Mouse (Mus musculus): Measurements from ENCODE around the gene Stk32b.

The Stk32b gene

DNA sequence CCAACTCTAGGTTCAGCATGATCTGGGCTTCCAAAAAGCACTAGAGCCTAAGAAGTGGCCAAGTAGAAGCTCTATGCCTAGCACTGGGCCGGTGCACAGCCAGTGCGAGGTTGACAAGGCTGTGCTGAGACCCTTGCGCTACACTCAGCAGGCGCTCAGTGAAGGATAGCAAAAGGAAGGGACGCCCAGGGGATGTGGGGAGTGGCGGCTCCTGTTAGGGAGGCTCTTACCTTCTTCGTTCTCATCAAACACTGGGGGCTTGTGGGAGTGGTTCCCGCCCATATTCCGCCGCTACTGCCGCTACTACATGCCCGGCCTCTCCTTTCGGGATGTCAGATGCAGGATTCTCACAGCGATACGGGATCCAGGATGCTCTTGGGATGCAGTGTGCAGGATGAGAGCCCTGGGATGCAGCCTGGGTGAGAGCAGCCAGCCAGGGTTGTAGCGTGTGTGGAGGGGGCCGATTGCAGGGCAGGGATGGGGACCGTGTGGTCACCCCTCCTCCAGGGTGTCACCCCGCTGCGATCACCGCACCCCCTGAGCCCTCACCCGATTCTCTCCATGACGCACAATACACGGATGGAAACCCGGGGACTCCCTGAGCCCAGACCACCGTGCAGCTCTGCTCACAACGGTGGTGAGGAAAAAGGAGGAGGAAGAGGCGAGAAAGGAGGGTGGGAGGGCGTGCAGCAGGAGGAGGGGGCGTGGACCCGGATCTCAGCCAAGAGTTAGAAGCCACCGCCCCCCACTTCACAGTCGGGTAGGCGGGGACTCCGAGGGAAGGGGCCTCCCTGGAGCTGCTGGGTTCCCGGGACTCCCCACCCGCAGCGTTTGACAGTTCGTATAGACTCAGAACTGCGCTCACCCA is at the start of gene Stk32b:
Gene Stk32b, minus strand, starts transcription at position 667 of the 868 bp plus-strand sequence.
- DNase-seq: no peak

DNA sequence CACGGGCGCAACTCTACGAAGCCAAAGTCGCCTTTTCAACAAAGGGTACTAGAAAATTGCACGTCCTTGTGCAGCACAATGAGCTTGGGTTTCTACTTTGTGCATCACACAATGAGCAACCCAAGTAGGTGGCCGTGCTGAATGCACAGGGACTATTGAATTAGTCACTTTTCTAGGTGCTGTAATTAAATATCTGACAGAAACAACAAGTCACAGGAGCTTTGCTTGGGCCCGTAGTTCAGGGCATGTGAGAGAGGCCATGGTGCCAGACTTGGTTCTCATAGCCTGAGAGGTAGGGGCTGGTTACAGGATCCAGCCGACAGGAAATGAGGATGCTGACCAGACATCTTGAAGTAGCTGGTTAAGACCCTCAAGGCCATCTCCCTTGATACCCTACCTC is 48.9 kb upstream of the Stk32b start:
- DNase-seq: no peak

DNA sequence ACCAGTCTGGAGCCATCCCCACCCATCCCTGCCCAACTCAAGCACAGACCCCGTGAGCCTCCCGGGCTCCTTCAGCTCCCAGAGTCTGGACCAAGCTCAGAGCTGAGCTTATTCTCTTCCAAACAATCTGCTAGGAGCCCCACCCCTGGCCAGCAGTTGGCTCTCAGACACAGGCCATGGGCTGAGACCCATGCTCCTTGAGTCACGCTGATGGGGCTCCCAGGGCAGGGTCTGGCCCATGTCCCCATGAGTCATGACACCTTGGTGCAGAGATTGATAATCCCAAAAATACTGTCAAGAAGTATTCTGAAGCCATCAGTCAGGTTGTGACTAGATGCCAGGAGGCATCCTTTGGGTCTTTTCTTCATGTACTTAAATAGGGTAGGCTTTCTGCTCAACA is 45.1 kb upstream of the Stk32b start:
- no peak for DNase-seq

DNA sequence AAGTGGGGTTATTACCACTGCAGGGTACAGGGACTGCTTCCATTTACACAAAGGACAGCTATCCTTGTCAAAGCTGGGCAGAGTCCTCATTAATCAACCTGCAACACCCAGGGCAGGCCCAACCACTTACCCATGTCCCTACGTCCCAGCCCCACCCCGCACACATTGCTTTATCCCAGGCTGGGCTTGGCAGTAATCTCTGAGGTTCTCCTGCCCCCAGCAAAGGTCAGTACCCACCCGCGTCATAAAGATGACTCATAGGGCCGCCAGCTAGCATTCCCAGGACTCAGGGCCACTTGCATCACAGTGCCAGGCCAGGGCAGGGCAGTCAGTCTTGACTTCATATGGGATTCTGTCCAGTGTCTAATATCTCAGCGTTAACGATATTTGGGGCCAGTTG is 36.4 kb upstream of the Stk32b start:
- no peak for DNase-seq

DNA sequence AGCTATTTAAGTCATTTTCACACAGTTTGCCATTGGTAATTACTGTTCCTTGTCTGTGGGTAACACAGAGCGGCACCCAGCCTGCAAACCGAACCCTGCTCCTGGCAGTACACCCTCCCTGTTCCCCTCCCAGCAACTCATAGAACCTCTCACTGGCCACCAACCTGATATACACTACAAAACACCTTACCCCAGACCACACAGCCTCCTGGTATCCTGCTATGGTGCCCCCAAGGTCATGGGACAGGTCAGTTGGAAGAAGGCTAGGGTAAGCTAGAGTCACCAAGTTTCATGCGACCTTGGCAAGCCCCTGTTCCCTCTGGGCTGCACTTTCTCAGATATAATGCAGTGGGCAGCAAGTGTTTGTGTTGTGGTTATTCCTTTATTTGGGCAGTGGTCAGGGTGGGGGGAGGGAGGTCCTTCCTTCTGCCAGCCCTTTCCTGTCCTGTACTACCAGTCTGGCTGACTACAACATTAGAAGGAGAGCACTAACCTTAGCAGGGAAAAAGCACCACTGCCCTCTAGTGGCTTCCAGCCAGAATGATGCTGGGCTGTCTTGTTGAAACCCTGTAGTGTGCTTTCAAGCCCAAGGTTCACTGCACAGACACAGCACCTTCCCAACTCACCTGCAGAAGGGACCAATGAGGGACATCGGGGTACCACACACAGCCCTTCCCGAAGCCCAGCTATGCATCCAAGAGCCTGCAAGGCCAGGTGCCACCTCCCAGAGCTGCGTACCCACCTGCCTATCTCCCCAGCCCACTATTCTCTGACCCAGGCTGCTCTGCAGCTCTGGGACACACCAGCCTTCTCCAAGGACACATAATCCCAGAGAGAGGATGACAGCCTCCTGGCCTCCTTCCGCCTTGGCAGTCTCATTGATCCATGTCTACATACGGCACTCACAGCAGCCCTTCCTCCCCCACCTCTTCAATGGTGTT is 35.3 kb upstream of the Stk32b start:
- no peak for DNase-seq

DNA sequence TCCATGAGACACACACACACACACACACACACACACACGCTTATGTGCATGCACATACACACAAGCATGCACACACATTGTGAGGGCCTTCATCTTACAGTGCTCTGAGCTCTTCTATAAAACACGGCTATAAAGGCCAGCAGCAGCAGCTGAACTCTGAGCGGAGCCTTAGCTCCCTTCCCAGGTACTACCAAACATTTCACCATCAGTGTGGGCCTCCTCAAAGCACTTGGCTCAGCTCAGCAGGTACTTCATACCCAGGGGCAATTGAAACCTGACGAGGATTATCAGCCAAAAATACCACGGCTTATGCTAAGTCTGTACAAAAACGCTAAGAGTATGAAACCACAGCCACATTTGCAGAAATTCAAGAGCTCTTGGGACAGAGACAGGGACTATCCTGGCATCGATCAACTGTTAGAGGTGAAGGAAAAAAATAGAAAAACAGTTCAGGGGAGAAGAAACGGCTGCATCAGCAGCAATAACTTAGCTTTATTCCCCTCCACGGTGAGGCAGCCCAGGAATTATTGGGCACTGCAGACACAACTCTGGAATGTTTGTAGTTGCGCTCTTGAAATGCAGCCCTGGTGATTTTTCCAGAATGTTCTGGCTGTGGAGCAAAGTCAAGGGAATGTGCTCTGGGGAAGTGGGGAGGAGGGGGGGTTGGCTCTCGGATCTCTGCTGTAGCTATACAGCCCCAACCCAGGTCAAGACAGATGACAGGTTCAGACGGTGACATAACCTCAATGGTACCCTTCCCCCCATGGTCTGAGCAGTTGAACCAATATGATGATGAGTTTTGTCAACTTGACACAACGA is 27.1 kb upstream of the Stk32b start:
- DNase-seq: no peak

DNA sequence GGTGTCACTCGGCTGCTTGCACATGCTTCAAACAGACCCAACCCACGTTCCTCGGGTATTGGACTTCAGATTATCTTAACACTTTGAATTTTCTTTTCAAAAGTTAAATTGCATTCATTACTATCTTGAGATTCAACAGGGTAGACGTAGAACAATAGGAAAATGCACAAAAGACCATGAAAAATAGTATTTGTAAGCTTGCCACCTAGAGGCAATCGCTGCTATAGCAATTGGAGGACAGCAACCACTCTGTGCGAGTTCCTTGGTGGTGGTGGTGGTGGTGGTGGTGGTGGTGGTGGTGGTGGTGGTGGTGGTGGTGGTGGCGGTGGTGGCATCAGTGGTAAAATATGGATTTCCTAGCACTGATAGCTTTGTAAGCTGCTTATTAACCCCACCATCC is 19.2 kb upstream of the Stk32b start:
- DNase-seq: no peak

DNA sequence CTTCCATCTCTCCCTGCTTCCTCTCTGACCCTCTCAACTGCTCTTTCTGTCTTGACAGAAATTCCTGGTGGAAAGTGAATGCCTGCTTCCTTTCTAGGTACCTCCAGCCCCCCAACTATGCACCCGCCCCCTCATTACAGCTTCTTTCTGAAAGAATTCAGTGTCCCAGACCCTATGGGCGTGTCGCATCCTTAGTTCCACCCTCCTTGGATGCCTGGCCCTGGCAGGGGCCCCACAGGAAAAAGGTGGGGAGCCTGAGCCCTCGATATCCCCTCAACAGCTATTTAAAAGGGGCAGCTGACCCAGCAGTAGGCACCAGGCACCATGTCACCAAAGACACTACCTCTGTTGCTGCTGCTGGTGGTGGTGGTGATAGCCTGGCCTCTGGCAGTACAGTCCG is 18.3 kb upstream of the Stk32b start, which contains the start of gene Cytl1:
Gene Cytl1, plus strand, starts transcription at position 296 of the 400 bp plus-strand sequence.
- DNase-seq: no peak

DNA sequence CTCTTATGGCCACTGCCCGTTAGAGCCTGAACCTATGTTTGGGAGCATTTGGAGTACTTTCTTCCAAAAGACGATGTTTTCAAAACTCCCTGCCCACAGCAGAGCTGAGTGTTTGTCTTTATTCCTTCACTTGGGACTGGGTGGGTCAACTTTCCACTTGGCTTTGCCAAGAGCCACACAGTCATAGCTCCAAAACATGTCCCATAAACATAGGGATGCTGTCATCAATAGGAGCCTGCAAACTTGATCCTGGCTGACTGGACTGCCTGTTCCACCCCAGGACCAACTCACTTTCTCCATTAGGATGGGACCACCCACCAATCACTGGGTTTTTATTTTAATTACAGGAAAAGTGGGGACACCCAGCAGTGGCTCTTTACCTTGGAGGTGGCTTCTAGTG is 13.8 kb upstream of the Stk32b start:
- no peak for DNase-seq

DNA sequence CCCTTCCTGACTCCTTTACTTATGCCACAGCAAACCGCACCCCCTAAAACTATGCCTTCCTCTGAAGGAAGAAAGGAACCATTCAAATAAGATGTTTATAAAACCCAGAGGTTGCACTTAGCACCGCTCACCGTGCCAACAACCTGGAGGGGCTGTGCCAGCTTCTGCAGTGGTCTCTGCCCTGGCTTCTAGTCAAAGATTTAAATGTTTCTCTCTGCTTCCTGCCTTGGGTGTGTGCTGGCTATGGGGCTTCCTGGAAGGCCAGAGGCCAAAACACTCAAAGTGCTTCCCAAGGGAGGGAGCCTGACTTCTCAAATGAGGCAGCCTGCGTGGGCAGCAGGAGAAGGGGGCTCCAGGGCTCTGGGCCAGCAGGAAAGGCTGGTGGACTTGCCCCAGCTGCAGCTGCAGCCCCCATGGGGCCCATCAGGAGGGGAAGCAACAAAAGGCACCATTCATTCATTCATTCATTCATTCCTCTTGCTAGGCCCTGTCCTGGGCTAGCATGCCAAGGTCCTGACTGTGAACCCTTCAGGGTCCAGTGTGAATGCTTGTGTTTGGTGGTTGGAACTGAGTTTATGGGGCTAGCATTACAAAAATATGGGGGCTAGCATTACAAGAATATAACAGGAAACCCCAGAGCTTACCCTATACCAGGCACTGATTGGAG is 8.4 kb upstream of the Stk32b start:
- no peak for DNase-seq

DNA sequence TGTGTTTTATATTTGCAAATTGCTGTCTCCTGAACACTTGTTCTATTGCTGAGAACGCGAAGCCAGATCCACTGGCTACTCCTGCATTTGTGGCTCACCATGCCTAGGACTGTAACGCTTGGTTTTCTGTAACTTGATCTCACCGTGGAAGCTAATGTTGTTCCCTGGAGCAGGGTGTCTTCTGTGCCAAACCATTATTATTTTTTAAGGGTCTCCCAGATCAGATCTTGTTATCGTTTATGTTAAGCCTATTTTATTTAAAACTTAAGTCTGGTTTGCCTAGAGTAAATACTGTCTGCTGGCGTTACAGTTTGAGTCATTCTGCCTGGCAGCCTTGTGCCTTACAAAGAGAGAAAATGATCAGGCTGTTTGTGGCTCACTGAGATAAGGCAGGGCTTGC is 3.7 kb upstream of the Stk32b start:
- no peak for DNase-seq

DNA sequence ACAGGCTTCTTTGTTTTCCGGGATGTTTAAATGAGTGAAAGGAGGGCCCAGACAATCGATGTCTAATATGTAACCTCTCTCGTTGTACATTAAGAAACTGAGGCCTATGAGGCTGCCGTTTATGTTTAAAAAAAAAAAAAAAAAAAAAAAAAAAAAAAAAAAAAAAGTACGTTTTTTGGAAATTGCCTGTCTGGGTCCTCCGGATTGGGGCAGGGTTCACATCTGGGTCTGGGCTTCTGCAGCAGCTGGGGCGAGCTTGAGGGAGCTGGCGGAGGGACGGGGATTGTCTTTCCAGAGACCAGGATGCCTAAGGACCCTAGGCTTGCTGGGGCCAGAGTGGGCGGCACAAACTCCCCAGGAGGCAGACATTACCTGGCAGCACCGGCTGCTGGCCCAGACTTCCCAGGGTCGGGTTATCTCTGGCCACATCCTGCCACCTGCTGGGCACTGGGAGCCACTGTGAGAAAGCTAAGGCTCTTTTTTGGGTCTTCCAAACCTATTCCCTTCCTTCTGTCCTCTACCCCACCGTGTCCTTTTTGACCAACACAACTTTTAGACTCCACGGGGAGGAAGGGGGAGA is 503 bp upstream of the Stk32b start:
- DNase-seq: no peak

DNA sequence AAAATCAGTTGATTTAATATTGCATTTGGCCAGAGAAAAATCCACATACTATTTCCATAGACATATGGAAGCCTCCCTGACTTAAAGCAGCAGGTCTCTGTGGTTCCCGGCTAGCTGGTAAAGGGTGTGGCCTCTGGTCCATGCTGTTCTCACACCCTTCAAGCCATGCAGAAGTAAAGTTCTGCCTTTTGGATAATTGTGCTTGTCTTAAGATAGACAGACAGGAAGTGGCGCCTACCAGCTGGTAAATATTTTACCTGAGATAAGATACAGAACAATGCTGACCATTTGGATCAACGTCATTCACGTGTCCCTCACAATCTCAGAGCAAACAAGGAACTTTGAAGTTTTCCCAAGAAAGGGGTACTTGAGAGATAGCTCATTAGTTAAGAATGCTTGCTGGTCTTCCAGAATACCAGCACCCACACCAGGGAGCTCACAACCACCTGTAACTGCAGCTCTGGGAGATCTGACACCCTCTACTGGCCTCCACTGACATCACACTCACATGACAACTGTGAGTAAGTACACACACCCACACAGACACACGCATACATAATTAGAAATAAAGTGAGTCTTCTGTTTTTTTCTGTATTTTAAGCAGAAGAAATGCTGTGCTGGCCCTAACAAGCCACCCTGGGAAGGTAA is 7.6 kb downstream of the Stk32b start:
- DNase-seq: no peak

DNA sequence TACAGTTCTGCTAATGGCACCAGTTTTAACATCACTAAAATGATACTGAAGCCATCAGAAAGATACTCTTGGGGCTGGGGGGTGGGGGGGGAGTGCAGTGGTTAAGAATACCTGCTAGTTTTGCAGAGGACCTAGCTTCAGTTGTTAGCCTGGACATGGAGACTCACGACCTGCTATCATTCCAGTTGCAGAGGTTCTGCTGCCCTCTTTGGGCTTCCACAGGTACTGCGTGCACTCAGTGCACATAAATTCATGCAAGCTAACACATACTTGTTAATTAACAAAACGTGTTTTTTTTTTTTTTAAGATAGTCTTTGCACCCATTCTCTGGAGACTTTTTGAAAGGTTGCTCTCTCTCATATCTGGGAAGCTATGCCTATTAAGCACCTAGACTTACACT is 8.8 kb downstream of the Stk32b start:
- no peak for DNase-seq

DNA sequence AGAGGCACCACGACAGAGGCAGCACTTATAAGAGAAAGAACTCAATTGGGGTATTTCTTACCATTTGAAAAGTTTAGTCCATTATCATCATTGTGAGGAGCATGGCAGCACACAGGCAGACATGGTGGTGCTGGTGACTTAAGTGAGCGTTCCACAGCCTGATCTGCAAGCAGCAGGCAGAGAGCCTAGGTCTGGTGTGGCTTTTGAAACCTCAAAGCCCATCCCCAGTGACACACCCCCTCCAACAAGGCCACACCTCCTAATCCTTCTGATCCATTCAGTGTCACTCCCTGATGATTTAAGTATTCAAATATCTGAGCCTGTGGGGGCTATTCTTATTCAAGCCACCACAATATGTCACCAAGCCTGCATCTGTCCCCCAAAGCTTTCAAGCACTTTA is 12.0 kb downstream of the Stk32b start:
- DNase-seq: no peak

DNA sequence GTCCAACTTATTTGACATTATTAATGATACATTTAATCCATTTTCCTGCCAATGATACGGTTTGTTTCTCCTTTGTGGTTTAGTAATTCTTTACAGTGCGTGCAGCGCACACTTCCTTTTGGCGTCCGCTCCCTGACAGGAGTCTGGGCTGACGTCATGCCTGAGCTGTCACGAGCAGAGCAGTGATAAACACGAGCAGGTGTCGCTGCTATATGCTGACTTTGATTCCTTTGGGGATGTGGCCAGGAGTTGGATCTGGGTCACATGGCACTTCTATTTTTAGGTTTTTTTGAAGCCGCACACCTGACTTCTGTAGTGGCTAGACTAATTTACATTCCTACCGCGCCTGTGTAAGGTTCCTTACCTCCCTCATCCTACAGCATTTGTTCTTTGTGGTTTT is 17.2 kb downstream of the Stk32b start:
- DNase-seq: no peak

DNA sequence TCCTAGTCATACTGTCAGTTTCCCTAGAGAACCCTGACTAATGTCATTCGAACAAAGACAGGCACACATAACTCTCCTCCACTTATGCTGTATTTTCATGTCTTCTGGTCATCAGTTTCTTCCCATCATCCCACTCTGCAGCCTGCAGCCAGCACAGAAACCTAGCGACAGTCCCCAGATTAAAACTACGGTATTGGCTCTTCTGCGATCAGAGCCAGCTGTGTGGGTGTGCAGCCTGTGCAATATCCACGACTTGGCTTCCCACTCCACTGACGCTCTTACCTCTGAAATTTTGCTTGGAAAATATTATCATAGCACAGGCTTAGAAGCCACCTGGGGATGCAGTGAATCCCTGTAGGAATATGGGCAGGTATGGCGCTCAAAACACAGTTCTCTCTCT is 19.7 kb downstream of the Stk32b start:
- DNase-seq: no peak

DNA sequence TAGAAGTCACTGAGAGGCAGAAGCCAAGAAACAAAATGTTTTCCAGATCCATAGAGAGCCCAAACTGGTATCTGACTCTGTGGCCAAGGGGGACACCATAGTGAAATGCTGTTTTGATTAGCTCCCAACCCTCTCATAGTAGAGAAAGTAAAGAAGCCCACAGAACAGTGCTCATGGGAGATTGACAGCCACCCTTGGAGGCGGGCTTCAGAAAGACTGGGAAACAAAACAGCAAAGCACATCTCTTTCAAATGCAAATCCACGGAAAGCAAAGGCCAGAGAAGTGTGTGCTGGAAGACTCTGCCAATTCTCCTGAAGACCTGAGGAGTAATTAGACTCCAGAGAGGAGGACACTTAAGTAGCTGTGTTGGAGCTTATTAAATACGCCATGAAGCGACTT is 21.2 kb downstream of the Stk32b start:
- DNase-seq: no peak

DNA sequence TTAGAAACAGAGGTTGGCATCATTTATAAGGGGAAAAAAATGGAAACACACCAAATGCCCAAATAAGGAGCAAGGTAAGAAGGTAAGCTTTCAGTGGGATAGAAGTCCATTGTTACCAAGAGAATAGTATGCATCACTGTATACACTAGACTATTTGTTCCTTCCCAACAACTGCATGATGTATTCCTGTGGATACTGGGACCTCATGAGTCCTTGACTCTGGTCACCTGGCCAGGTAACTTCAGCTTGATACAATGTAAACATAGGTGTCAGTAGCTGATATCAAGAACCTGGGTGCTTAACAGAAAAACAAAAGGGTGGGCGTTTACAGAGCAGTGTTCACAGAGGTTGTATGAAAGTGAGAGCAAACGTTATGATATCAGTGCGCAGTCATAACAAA is 24.2 kb downstream of the Stk32b start:
- DNase-seq: no peak

DNA sequence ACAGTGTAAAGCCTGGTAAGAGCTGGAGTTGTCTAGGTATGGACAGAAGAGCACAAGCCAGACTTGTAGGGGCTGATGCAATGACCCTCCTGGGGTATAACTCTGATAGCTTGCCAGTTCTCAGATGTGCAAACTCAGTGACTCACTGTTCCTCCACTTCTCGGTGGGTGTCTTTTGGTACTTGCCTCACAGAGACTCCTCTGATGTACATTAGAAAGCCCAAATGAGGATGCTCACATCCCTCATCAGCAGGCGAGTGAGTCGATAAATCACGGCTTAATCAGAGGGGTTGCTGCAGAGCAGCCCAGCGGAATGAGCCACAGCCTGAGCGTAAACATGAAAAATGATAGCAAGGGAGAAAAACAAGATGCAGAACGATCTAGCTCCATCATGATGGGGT is 46.2 kb downstream of the Stk32b start:
- DNase-seq: no peak

DNA sequence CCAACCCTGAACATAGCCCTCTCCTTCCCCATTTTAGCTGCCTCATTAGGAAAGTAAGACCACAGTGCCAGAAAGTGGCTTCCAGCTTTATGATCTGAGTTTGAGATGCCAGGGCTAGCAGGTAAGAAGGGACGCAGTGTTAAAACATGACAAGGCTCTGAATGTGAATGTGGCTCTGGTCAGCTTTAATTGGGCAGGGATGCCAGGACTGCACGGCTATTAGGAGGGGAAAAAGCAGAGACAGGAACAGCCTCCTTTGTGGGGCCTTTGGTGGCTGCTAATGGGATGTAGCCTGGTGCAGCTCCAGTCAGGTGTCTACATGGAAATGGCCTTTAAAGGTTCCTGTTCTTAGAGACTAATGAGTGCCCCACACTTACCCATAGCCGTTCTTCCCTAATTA is 52.0 kb downstream of the Stk32b start:
- DNase-seq: no peak
